Mouse (Mus musculus) G1E (cell line): ENCODE results near the gene Podn. TPM values are rescaled to one million over a fixed set of nuclear protein-coding genes. Genes with fewer than 3 reads are reported as not detected.

Experiments used
- ATAC-seq: 2 replicates; pipeline ENCODE4 v1.8.0; 2016; ENCODE audit warnings: mild to moderate bottlenecking; ENCODE audit not compliant: insufficient number of reproducible peaks, poor library complexity, low FRiP score, severe bottlenecking; ENCODE audit errors: extremely low read depth
- DNase-seq: peaks from one replicate; pipeline ENCODE4 v3.0.0; 2012; ENCODE audit warnings: low spot score
- H3K27me3 ChIP-seq: 2 replicates; pipeline ENCODE4 v1.6.1; 2012; ENCODE audit warnings: mild to moderate bottlenecking, low read length, inconsistent platforms; ENCODE audit not compliant: insufficient read depth
- H3K36me3 ChIP-seq: replicated peaks from 2 replicates; pipeline ENCODE3; 2012; ENCODE audit warnings: mild to moderate bottlenecking, inconsistent platforms
- H3K4me1 ChIP-seq: 2 replicates; pipeline ENCODE4 v1.6.1; 2012; ENCODE audit warnings: low read depth, low read length, inconsistent platforms, mixed read lengths; ENCODE audit not compliant: insufficient read depth
- H3K4me3 ChIP-seq: 2 replicates; pipeline ENCODE4 v1.5.1; 2012; ENCODE audit warnings: low read depth, mild to moderate bottlenecking, inconsistent platforms, low read length, moderate library complexity, mixed read lengths
- H3K9me3 ChIP-seq: replicated peaks from 2 replicates; pipeline ENCODE4 v1.6.1; 2012; ENCODE audit warnings: inconsistent platforms
- CTCF ChIP-seq: IDR thresholded peaks from 2 replicates; pipeline ENCODE4 v1.5.1; 2012; ENCODE audit warnings: low read depth, low read length, inconsistent platforms, mixed read lengths
- GATA1 ChIP-seq: IDR thresholded peaks from 2 replicates; pipeline ENCODE4 v1.6.1; 2012; ENCODE audit warnings: borderline replicate concordance, low read length, inconsistent platforms, mixed read lengths
- GATA2 ChIP-seq: IDR thresholded peaks from 2 replicates; pipeline ENCODE4 v1.6.1; 2012; ENCODE audit warnings: low read depth, low read length, inconsistent platforms, borderline replicate concordance
- POLR2AphosphoS5 ChIP-seq: IDR thresholded peaks from 2 replicates; pipeline ENCODE4 v1.6.1; 2012; ENCODE audit warnings: low read depth, low read length, inconsistent platforms; ENCODE audit not compliant: insufficient replicate concordance
- TAL1 ChIP-seq: conservative IDR thresholded peaks from 2 replicates; pipeline ENCODE4 v1.6.1; 2012; ENCODE audit warnings: low read depth, low read length, inconsistent platforms, mixed read lengths
- polyA plus RNA-seq: library from polyadenylated mRNA; stranded (reverse); fragments of >175 nt; gene quantifications from 2 replicates; pipeline ENCODE4 v1.2.3, GENCODE M21; 2012
- total RNA-seq, 2 experiments: library from RNA; stranded (forward) in 1 of 2; stranded (reverse) in 1 of 2; fragments of 200-1000 nt in 1 of 2; fragments of >200 nt in 1 of 2; fragmentation: Nextera tagmentation in 1 of 2; gene quantifications; 2 replicates each; pipeline ENCODE4 v1.2.3; 2014 to 2017

Podn gene
- total and polyA plus RNA-seq, 3 experiments = not detected

DNA sequence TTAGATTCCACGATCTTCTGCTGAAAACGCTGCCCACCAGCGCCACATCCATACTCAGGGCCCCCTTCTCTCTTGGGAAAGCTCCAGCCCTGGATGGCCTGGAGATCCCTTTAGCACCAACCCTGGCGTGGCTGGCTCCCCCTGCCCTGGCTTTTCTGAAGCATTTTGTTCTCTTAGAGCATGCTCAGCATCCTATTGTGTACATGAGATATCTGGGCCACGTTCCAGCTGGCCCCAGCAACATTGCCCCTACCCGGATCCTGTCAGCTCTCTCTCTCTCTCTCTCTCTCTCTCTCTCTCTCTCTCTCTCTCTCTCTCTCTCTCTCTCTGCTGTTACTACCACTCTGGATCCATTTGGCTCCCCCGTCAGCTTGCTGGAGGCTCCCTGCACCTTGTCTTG is 90.9 kb downstream of the Podn start:
- Histone ChIP-seq H3K4me1 (0 out of 2 replicates have a peak, but pooled peaks cover 2% of the 10 kb centered on the region), H3K27me3 (peaks cover 29% of the 10 kb centered on the region), H3K4me3 (no peak overlapping the region), H3K36me3 (no peaks in the 10 kb centered on the region), H3K9me3 (no peaks in the 10 kb centered on the region)
- ATAC-seq (no peak), DNase-seq (no peak)
- TF ChIP-seq TAL1 (no peak), GATA2 (no peak), POLR2AphosphoS5 (no peak), GATA1 (no peak), CTCF (no peak)

DNA sequence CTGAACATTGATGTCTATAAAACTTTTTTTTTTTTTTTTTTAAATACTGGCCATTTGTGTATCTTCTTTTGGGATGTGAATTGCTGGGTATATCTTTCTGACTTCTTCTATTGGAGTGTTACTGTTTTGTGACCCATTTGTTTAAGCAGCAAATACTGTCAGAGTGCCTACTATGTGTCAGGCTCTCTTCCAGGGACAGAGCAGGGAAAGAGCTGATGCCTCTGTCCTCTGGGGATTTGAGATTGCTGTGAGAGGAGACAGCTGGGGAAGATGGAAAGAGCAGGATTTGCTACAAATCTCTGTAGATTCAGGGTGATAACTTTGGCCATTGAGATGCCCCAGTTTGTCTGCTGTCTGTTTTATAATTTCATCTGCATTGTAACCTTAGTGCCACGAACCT is 96.9 kb downstream of the Podn start:
- no peak for DNase-seq
- H3K36me3 ChIP-seq = no peaks in the 10 kb centered on the region
- H3K4me1 ChIP-seq = 0 out of 2 replicates have a peak, but pooled peaks cover 2% of the 10 kb centered on the region
- H3K4me3 ChIP-seq = no peak overlapping the region
- TF ChIP-seq POLR2AphosphoS5 (no peak), GATA2 (no peak), GATA1 (no peak), TAL1 (no peak), CTCF (no peak)
- no peaks in the 10 kb centered on the region for H3K9me3 ChIP-seq
- peaks cover 31% of the 10 kb centered on the region for H3K27me3 ChIP-seq
- ATAC-seq = no peak

DNA sequence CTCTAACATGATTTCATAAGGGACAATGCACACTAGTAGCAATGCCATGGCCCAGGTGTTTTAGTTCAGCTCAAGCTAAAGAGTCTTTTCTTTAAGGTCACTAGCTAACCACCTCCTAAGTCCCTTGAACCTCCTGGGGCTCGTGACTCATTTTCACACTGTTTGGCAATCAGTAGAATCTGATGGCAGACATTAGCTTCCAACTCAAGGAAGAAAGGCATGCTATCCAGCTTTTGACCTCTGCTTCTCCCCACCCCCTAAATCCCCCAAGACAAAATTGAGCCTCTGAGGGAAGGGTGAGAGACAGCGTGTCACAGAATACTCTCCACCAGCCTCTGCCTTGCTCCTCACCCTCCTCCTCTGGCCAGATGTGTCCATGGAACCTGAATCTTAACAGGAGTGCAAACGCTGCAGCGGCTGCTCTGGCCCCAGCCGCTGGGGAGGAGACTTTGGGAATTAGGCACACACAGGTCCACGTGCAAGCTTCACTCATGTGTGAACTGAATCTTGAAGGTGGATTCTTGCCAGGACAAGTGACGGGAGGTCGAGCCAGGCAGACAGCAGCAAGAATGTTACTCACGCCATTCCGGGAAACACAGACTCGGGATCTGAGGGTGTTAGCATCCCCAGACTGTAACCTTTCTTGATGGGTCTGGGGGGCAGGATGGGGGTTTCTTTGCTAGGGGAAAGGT is 97.5 kb downstream of the Podn start:
- 0 out of 2 replicates have a peak, but pooled peaks cover 2% of the 10 kb centered on the region for H3K4me1 ChIP-seq
- ATAC-seq = no peak
- TF ChIP-seq GATA1 = no peak
- TF ChIP-seq TAL1 = no peak
- TF ChIP-seq CTCF = no peak
- H3K4me3 ChIP-seq = no peak overlapping the region
- H3K27me3 ChIP-seq = peaks cover 29% of the 10 kb centered on the region
- DNase-seq = no peak
- H3K9me3 ChIP-seq = no peaks in the 10 kb centered on the region
- H3K36me3 ChIP-seq = no peaks in the 10 kb centered on the region

DNA sequence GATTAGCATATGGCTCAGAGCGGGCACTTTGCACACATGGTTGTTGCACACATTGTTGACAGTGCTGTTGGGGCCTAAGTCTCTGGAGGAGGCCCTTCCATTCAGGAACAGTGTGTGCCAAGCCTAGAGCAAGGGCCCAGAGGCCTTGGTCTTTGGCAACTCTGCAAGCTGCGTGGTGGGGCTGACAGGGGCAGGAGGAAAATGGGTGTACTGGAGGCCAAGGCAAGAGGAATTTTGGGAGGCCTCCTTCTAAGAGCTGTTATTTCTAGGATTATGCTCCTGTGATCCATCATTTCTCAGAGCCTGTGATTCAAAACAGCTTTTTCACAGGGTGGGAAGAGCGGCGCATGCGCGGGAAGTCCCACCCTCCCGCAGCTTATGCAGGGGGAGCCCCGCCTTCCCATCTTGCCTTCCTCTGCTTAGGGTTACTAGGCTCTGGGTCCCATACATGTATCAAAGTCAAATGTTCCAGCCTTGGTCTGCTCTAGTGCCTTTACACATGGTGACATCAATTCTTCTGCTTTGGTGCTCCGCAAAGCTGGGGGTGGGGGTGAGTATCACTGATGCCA is 99.7 kb downstream of the Podn start:
- ATAC-seq = no peak
- H3K36me3 ChIP-seq = no peaks in the 10 kb centered on the region
- peaks cover 46% of the 10 kb centered on the region for H3K27me3 ChIP-seq
- H3K4me3 ChIP-seq = no peak overlapping the region
- DNase-seq = no peak
- no peak for TF ChIP-seq GATA2
- no peak for TF ChIP-seq POLR2AphosphoS5
- no peaks in the 10 kb centered on the region for H3K4me1 ChIP-seq
- no peaks in the 10 kb centered on the region for H3K9me3 ChIP-seq

DNA sequence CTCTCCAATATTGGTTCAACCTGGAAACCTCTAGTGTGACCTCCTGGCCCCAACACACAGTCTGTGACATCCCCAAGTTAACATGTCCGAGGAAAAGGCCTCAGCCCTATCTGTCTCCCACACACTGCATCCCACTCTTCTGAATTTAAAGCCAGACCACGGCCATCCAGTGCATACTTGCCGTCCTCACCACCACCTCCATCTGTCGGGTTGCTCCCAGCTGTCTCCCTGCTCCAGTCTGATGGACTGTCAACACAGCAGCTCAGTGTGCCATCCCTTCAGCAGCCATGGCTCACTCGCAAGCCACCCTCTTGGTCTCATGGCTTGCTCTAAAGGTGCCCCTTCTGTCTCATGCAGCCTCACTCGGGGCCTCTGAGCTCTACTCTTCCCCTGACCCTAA is 100.5 kb downstream of the Podn start:
- DNase-seq (no peak), ATAC-seq (no peak)
- Histone ChIP-seq H3K4me1 (no peaks in the 10 kb centered on the region), H3K4me3 (no peak overlapping the region), H3K36me3 (no peaks in the 10 kb centered on the region), H3K27me3 (peaks cover 49% of the 10 kb centered on the region), H3K9me3 (no peaks in the 10 kb centered on the region)
- TF ChIP-seq POLR2AphosphoS5 (no peak), CTCF (no peak), GATA1 (no peak), GATA2 (no peak), TAL1 (no peak)

DNA sequence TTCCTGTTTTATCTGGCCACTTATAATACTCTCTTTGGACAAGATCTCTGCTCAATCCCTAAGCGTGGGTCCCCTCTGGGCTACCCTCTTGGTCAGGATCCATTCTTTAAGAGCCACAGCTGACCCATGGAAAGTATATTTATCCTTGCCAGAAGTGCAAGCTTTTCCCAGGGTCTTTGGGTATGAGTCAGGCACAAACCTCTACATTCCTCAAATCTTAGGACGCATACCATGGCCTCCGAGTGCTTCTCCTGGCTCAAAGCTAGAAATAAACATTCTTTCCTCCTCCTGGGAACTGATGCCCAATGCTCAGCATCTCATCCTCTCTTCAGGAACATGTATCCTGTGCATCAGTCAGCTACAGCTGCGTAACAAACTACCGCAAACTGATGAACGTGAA is 101.2 kb downstream of the Podn start:
- DNase-seq = no peak
- Histone ChIP-seq H3K36me3 (no peaks in the 10 kb centered on the region), H3K9me3 (no peaks in the 10 kb centered on the region), H3K27me3 (peaks cover 56% of the 10 kb centered on the region), H3K4me1 (no peaks in the 10 kb centered on the region), H3K4me3 (no peak overlapping the region)
- no peak for TF ChIP-seq POLR2AphosphoS5
- no peak for TF ChIP-seq TAL1
- no peak for TF ChIP-seq GATA2
- TF ChIP-seq GATA1 = no peak
- TF ChIP-seq CTCF = no peak
- ATAC-seq = no peak
